Mouse (Mus musculus): ENCODE results near the gene Naaladl1.

- TF ChIP-seq POLR2A (IDR thresholded peaks at IDR 0.05; ENCODE audit: low read depth, low read length): no peak
- no peak for TF ChIP-seq CTCF (IDR thresholded peaks at IDR 0.05; ENCODE audit: extremely low read depth, insufficient read depth, insufficient read length, insufficient replicate concordance)
These were observed 10.7 kb downstream of the Naaladl1 start for GRCm38 (mm10) chr19:6116113-6116850.

Data from spleen, adult 2 months (tissue).